Mouse (Mus musculus) adrenal gland, postnatal 0 days (tissue): ENCODE measurements around the gene Tspan14. TPM values are rescaled to one million over a fixed set of nuclear protein-coding genes. Genes with fewer than 3 reads are reported as not detected.

Source experiments
- polyA plus RNA-seq: library from polyadenylated mRNA; unstranded; fragments of >200 nt; fragmentation: Nextera tagmentation; extraction: Ambion mirVana; gene quantifications from 2 replicates; pipeline ENCODE4 v1.2.1, GENCODE M21; 2015

Gene Tspan14
- polyA plus RNA-seq, result 31.9 and 41.1 TPM in 2 replicates

DNA sequence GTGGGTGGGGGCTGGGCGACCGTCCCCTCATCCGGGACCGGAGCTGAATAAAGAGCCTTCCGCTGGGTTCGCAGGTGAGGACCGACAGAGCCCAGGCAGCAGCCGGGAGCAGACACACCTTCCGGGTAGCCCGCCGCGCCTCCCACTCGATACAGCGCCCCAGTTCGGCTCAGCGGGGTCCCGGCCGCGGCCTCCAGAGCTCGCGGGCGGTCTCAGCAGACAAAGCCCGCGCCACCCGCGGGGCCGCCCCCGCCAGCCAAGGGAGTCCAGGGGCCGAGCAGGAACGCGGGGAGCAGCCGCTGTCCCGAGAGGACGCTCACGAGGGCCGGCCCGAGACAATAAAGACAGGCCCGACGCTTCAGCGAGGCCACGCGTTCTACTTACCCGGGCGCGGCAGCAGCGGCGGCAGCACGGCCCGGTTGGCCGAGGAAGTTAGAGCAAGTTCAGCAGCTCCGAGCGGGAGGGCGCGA is at the start of gene Tspan14:
TSS of gene Tspan14 (minus strand) at position 416 of the 470 bp plus-strand sequence.

DNA sequence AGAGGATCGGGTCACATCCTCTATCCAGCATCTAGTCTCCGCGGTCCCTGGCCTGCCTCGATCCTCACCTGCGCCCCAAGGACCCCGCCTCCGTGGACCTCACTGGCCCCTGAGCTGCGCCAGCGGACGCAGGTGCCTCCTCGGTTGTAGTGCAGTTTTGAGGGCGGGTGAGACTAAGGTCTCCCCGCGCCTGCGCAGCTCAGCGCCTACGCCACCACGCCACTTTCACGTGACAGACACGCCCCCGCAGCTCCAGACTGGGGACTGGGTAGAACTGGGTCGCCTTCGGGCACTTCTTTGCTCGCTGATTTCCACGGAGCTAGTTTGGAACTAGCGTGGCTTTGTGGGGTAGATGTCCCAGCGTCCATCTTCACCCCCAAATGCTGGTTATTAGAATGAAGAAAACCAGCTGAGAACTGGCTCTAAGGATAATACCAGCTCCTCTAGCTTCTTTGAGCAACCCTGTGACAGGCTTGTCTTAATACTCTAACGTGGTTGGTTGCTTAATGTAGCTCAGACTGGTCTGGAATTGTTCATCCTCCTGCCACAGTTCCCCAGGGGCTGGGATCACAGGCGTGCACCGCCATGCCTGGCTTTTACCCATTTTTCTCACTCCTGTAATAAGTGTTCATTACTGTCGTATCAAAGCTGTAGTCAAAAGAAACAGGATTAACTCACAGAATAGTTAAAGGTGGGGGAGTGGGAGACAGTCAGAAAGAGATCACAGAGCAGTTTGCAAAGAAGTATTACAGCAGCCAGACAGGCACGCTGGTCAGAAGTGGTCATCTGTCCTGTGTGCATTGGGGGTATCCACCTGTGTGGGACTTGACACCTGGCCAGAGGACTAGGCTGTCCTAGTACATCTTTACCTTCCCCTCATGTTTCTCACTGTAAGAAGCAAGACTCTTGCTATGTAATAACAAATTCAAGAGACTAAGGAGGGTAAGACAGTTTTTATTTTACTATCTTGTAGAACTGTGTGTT is 47.3 kb upstream of the Tspan14 start, which contains the start of gene Fam213a:
TSS of gene Fam213a (minus strand) at position 159 of the 984 bp plus-strand sequence.

DNA sequence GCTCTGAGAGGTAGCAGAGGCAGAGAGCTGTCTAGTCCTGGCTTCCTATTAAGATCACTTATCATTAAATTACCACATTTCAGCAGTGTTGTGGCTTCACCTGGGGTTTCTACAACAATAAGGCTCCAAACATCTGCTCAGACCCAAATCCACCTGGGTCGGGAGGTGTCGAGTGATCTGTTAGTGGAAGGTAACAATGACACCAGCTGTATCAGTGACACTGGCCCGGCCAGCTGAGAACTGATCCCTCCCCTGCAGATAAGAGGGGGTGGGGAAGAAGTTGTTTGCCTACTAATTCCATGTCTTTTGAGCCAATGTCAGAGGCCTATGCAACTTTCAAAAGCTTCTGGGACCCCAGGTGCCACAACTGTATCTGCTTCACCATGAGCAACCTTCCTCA is 73.4 kb downstream of the Tspan14 start, which contains the start of gene Sh2d4b:
TSS of gene Sh2d4b (minus strand) at position 71 of the 400 bp plus-strand sequence.

Other genes with a start within 250 kb of the Tspan14 start
- gene Sh2d4b, start 73.5 kb downstream of the Tspan14 start, polyA plus RNA-seq, result 0.22 and 0.68 TPM in 2 replicates
- 38.5 and 41.0 TPM in 2 replicates for gene Fam213a, start 47.0 kb upstream of the Tspan14 start, polyA plus RNA-seq
- gene Dydc2, start 102.4 kb upstream of the Tspan14 start, polyA plus RNA-seq, result 0.28 and 0.52 TPM in 2 replicates
- not detected in 2 replicates for gene Dydc1, start 106.1 kb upstream of the Tspan14 start, polyA plus RNA-seq
- 23.4 and 38.4 TPM in 2 replicates for gene Mat1a, start 138.2 kb upstream of the Tspan14 start, polyA plus RNA-seq
- 2.2 and 3.8 TPM in 2 replicates for gene Sftpa1, start 165.0 kb upstream of the Tspan14 start, polyA plus RNA-seq
- 1.3 and 2.0 TPM in 2 replicates for gene Mbl1, start 184.7 kb upstream of the Tspan14 start, polyA plus RNA-seq
- gene Sftpd, start 218.3 kb upstream of the Tspan14 start, polyA plus RNA-seq, result 1.0 and 1.2 TPM in 2 replicates